9 mouse cellular contexts compared by ENCODE assay signal in the genomic region with DNA sequence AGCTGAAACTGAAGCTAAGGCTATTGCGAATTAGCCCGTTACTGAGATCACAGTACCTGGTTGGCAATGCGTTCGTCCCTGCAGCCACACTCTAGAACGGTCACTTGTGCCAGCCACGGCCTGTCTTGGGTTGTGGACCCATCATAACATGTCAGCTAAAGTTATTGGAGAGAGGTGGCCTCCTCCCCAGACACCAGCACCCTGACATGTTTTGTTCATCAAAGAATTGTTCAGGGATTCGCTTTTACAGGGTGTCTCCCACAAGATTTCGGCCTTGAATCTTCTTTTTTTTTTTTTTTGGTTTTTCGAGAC. TPM values are rescaled to one million over a fixed set of nuclear protein-coding genes. Genes with fewer than 3 reads are reported as not detected.
DNase-seq lines count a peak whose midpoint lies in the region; ATAC-seq and TF ChIP-seq lines count a peak whose summit lies in the region.
"Had no signal": no experiment of that assay in that cellular context is flagged by ENCODE, and none has a peak within 500 bp of the region (broad histone marks: within the 10 kb centered on the region; RNA-seq: fewer than 3 reads in every experiment).

No protein-coding gene starts in this region.

- no peaks in the 10 kb centered on the region for H3K9me3 ChIP-seq in kidney, postnatal 0 days (replicated peaks; ENCODE audit: low read length)
- no peaks in the 10 kb centered on the region for H3K9me3 ChIP-seq in embryonic facial prominence, embryonic 10.5 days
- H3K9me3 ChIP-seq in hindbrain, postnatal 0 days (ENCODE audit: low read length) = no peaks in the 10 kb centered on the region
- H3K9me3 ChIP-seq in midbrain, postnatal 0 days (ENCODE audit: low read length) = no peaks in the 10 kb centered on the region

- no peak for TF ChIP-seq CTCF in kidney, postnatal 0 days (IDR thresholded peaks at IDR 0.05; ENCODE audit: low read depth)
- TF ChIP-seq CTCF in hindbrain, postnatal 0 days (IDR thresholded peaks at IDR 0.05; ENCODE audit: low read depth) = no peak
- no peak for TF ChIP-seq CTCF in midbrain, postnatal 0 days (IDR thresholded peaks at IDR 0.05)

- H3K27me3 ChIP-seq in kidney, postnatal 0 days (ENCODE audit: insufficient read depth, low read length) = no peaks in the 10 kb centered on the region
- H3K27me3 ChIP-seq in embryonic facial prominence, embryonic 10.5 days (replicated peaks; ENCODE audit: low read depth, poor library complexity, severe bottlenecking) = peaks cover 3% of the 10 kb centered on the region; the same call in 1 of the 2 replicates
- H3K27me3 ChIP-seq in hindbrain, postnatal 0 days (ENCODE audit: insufficient read depth, low read length) = no peaks in the 10 kb centered on the region
- no peaks in the 10 kb centered on the region; the same call in 1 of the 2 replicates for H3K27me3 ChIP-seq in midbrain, postnatal 0 days (ENCODE audit: insufficient read depth, low read length)

- no peak overlapping the region for H3K27ac ChIP-seq in kidney, postnatal 0 days
- peak overlapping the region; percentile 86 for H3K27ac ChIP-seq in embryonic facial prominence, embryonic 10.5 days (replicated peaks)
- H3K27ac ChIP-seq in hindbrain, postnatal 0 days = peak overlapping the region; percentile 82; the same call in 1 of the 2 replicates
- peak overlapping the region; percentile 65 for H3K27ac ChIP-seq in midbrain, postnatal 0 days (ENCODE audit: low read depth, low read length)

- peak; percentile 49; the same call in 1 of the 2 replicates for ATAC-seq in kidney, postnatal 0 days (replicated peaks; ENCODE audit: low FRiP score, low read depth)
- ATAC-seq in hindbrain, postnatal 0 days = peak; percentile 70
- ATAC-seq in midbrain, postnatal 0 days (ENCODE audit: low FRiP score) = peak; percentile 31; the same call in 1 of the 2 replicates

- peaks cover 5% of the 10 kb centered on the region; the same call in 1 of the 2 replicates for H3K4me1 ChIP-seq in kidney, postnatal 0 days (replicated peaks; ENCODE audit: insufficient read depth, low read length)
- H3K4me1 ChIP-seq in embryonic facial prominence, embryonic 10.5 days = peaks cover 15% of the 10 kb centered on the region
- peaks cover 6% of the 10 kb centered on the region; the same call in 1 of the 2 replicates for H3K4me1 ChIP-seq in hindbrain, postnatal 0 days (ENCODE audit: insufficient read depth, low read length)
- H3K4me1 ChIP-seq in midbrain, postnatal 0 days (ENCODE audit: insufficient read depth, low read length) = no peaks in the 10 kb centered on the region

- no peak for DNase-seq in kidney, postnatal 0 days (ENCODE audit: low spot score)
- no peak for DNase-seq in kidney, postnatal 4 days
- no peak for DNase-seq in embryonic facial prominence, embryonic 10.5 days (ENCODE audit: low spot score)
- DNase-seq in hindbrain, postnatal 0 days (ENCODE audit: low spot score) = no peak
- DNase-seq in midbrain, postnatal 0 days (ENCODE audit: low spot score) = no peak
- no peak for DNase-seq in gastrocnemius, postnatal 25 days
- DNase-seq in ovary, adult 18-20 months (ENCODE audit: low spot score) = no peak
- DNase-seq in Muller cell, postnatal 12 days (ENCODE audit: inconsistent ontology term) = no peak

- peak overlapping the region; percentile 76; the same call in 1 of the 2 replicates for H3K9ac ChIP-seq in kidney, postnatal 0 days (ENCODE audit: low read depth, low read length)
- peak overlapping the region; percentile 69; the same call in 1 of the 2 replicates for H3K9ac ChIP-seq in hindbrain, postnatal 0 days (replicated peaks; ENCODE audit: low read length)
- peak overlapping the region; percentile 82 for H3K9ac ChIP-seq in midbrain, postnatal 0 days (replicated peaks; ENCODE audit: low read length, poor library complexity, severe bottlenecking)

- peak overlapping the region; percentile 75 for H3K4me3 ChIP-seq in kidney, postnatal 0 days (replicated peaks; ENCODE audit: low read depth, low read length)
- H3K4me3 ChIP-seq in embryonic facial prominence, embryonic 10.5 days = peak overlapping the region; percentile 87
- peak overlapping the region; percentile 64 for H3K4me3 ChIP-seq in hindbrain, postnatal 0 days (ENCODE audit: low read length)
- H3K4me3 ChIP-seq in midbrain, postnatal 0 days (ENCODE audit: low read depth, low read length) = peak overlapping the region; percentile 63

- WGBS in kidney, postnatal 0 days = 66% methylated on average over 9 of the region's 9 CpGs
- 61% methylated on average over 9 of the region's 9 CpGs for WGBS in embryonic facial prominence, embryonic 10.5 days
- 61% methylated on average over 9 of the region's 9 CpGs for WGBS in hindbrain, postnatal 0 days
- WGBS in midbrain, postnatal 0 days = 61% methylated on average over 9 of the region's 9 CpGs

- H3K36me3 ChIP-seq in kidney, postnatal 0 days (ENCODE audit: insufficient read depth, low read length) = peaks cover 16% of the 10 kb centered on the region
- peaks cover 32% of the 10 kb centered on the region for H3K36me3 ChIP-seq in embryonic facial prominence, embryonic 10.5 days (replicated peaks)
- peaks cover 8% of the 10 kb centered on the region; the same call in 1 of the 2 replicates for H3K36me3 ChIP-seq in hindbrain, postnatal 0 days (ENCODE audit: insufficient read depth, low read length)
- peaks cover 22% of the 10 kb centered on the region for H3K36me3 ChIP-seq in midbrain, postnatal 0 days (ENCODE audit: insufficient read depth, low read length)

- H3K4me2 ChIP-seq in kidney, postnatal 0 days (ENCODE audit: low read length) = peak overlapping the region; percentile 79
- peak overlapping the region; percentile 73 for H3K4me2 ChIP-seq in hindbrain, postnatal 0 days (ENCODE audit: low read depth, low read length)
- peak overlapping the region; percentile 63 for H3K4me2 ChIP-seq in midbrain, postnatal 0 days (ENCODE audit: low read depth, low read length, poor library complexity, severe bottlenecking)

RNA-seq across cellular contexts. Expression of a gene that starts 0.3 kb away (rescaled TPM):
- 89.6 and 93.1 TPM in 2 replicates for polyA plus RNA-seq in kidney, postnatal 0 days (2015; fragmentation: Nextera tagmentation; extraction: Ambion mirVana)
- 98.1 and 99.3 TPM in 2 replicates for polyA plus RNA-seq in embryonic facial prominence, embryonic 10.5 days (2016; fragmentation: Nextera tagmentation; extraction: Ambion mirVana)
- 31.9 and 32.0 TPM in 2 replicates for total RNA-seq in hindbrain, postnatal 0 days (2014; rRNA removed)
- 187 and 188 TPM in 2 replicates for polyA plus RNA-seq in hindbrain, postnatal 0 days (2015; fragmentation: Nextera tagmentation; extraction: Ambion mirVana)
- 40.4 and 56.7 TPM in 2 replicates for total RNA-seq in midbrain, postnatal 0 days (2014; rRNA removed)
- polyA plus RNA-seq in midbrain, postnatal 0 days (2015; fragmentation: Nextera tagmentation; extraction: Ambion mirVana) = 200 and 201 TPM in 2 replicates
- total RNA-seq in gastrocnemius, postnatal 25 days (2021) = 10 to 100 TPM; 12.7 to 13.5 TPM

RNA-seq across cellular contexts. Expression of a gene that starts 10.8 kb away (rescaled TPM):
- 23.7 and 24.1 TPM in 2 replicates for polyA plus RNA-seq in kidney, postnatal 0 days (2015; fragmentation: Nextera tagmentation; extraction: Ambion mirVana)
- polyA plus RNA-seq in embryonic facial prominence, embryonic 10.5 days (2016; fragmentation: Nextera tagmentation; extraction: Ambion mirVana) = 41.1 and 45.4 TPM in 2 replicates
- total RNA-seq in hindbrain, postnatal 0 days (2014; rRNA removed) = 10.7 and 36.4 TPM in 2 replicates
- 24.3 and 27.3 TPM in 2 replicates for polyA plus RNA-seq in hindbrain, postnatal 0 days (2015; fragmentation: Nextera tagmentation; extraction: Ambion mirVana)
- total RNA-seq in midbrain, postnatal 0 days (2014; rRNA removed) = 13.4 and 27.0 TPM in 2 replicates
- polyA plus RNA-seq in midbrain, postnatal 0 days (2015; fragmentation: Nextera tagmentation; extraction: Ambion mirVana) = 27.8 and 30.6 TPM in 2 replicates
- total RNA-seq in gastrocnemius, postnatal 25 days (2021) = 1 to 10 TPM; 4.0 to 5.7 TPM

RNA-seq across cellular contexts. Expression of a gene that starts 39.2 kb away (rescaled TPM):
- 43.3 and 47.5 TPM in 2 replicates for polyA plus RNA-seq in kidney, postnatal 0 days (2015; fragmentation: Nextera tagmentation; extraction: Ambion mirVana)
- 41.2 and 45.9 TPM in 2 replicates for polyA plus RNA-seq in embryonic facial prominence, embryonic 10.5 days (2016; fragmentation: Nextera tagmentation; extraction: Ambion mirVana)
- 38.3 and 43.3 TPM in 2 replicates for total RNA-seq in hindbrain, postnatal 0 days (2014; rRNA removed)
- 32.7 and 33.8 TPM in 2 replicates for polyA plus RNA-seq in hindbrain, postnatal 0 days (2015; fragmentation: Nextera tagmentation; extraction: Ambion mirVana)
- total RNA-seq in midbrain, postnatal 0 days (2014; rRNA removed) = 40.7 and 52.4 TPM in 2 replicates
- 31.6 and 34.7 TPM in 2 replicates for polyA plus RNA-seq in midbrain, postnatal 0 days (2015; fragmentation: Nextera tagmentation; extraction: Ambion mirVana)
- 10 to 100 TPM; 14.9 to 17.4 TPM for total RNA-seq in gastrocnemius, postnatal 25 days (2021)

RNA-seq across cellular contexts. Expression of a gene that starts 45.7 kb away (rescaled TPM):
- polyA plus RNA-seq in kidney, postnatal 0 days (2015; fragmentation: Nextera tagmentation; extraction: Ambion mirVana) = 0.08 TPM in 1 of 2 replicates, not detected in the other
- 0.07 and 0.19 TPM in 2 replicates for polyA plus RNA-seq in embryonic facial prominence, embryonic 10.5 days (2016; fragmentation: Nextera tagmentation; extraction: Ambion mirVana)
- total RNA-seq in hindbrain, postnatal 0 days (2014; rRNA removed) = 0.84 and 1.1 TPM in 2 replicates
- polyA plus RNA-seq in hindbrain, postnatal 0 days (2015; fragmentation: Nextera tagmentation; extraction: Ambion mirVana) = 0.33 and 0.69 TPM in 2 replicates
- 0.27 TPM in 1 of 2 replicates, not detected in the other for total RNA-seq in midbrain, postnatal 0 days (2014; rRNA removed)
- 0.06 and 0.07 TPM in 2 replicates for polyA plus RNA-seq in midbrain, postnatal 0 days (2015; fragmentation: Nextera tagmentation; extraction: Ambion mirVana)
- total RNA-seq in gastrocnemius, postnatal 25 days (2021) = not detected

RNA-seq across cellular contexts. Expression of a gene that starts 56.5 kb away (rescaled TPM):
- 0.28 and 0.66 TPM in 2 replicates for polyA plus RNA-seq in kidney, postnatal 0 days (2015; fragmentation: Nextera tagmentation; extraction: Ambion mirVana)
- 0.48 and 0.64 TPM in 2 replicates for polyA plus RNA-seq in embryonic facial prominence, embryonic 10.5 days (2016; fragmentation: Nextera tagmentation; extraction: Ambion mirVana)
- total RNA-seq in hindbrain, postnatal 0 days (2014; rRNA removed) = 0.31 and 2.7 TPM in 2 replicates
- 4.7 and 4.8 TPM in 2 replicates for polyA plus RNA-seq in hindbrain, postnatal 0 days (2015; fragmentation: Nextera tagmentation; extraction: Ambion mirVana)
- 2.7 and 3.9 TPM in 2 replicates for total RNA-seq in midbrain, postnatal 0 days (2014; rRNA removed)
- polyA plus RNA-seq in midbrain, postnatal 0 days (2015; fragmentation: Nextera tagmentation; extraction: Ambion mirVana) = 5.9 and 6.0 TPM in 2 replicates
- total RNA-seq in gastrocnemius, postnatal 25 days (2021) = not detected
- polyA plus RNA-seq: large intestine, adult 2 months had no signal
